Mouse (Mus musculus): ENCODE results near the gene Cdkal1.
A peak's percentile ranks its signal among the peaks of the same experiment; 100 is the strongest.

The Cdkal1 gene

GRCm38 (mm10) chr13:29179861-29180260 is 675.6 kb downstream of the Cdkal1 start:
- DNase-seq (ENCODE audit: low read depth): no peak

DNA sequence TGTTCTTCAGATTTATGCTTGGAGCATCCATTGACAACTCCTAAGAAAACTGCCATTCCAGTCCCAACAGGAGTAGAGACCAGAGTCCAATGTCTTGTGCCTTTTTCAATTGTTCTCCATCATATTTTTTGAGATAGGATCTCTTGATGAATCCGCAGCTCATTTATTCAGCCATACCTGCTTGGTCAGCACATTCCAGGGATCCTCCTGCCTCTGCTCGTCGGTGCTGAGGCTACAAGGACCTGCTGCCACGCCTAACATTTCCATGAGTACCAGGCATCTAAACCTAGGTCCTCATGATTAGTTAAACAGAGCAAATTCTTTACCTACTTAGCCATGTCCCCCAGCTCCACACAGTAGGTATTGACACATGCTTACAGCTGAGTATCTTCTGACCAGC is 676.2 kb downstream of the Cdkal1 start:
- DNase-seq (ENCODE audit: low read depth): no peak

GRCm38 (mm10) chr13:29177889-29178486 is 677.5 kb downstream of the Cdkal1 start:
- no peak for DNase-seq (ENCODE audit: low read depth)

GRCm38 (mm10) chr13:29169356-29169755 is 686.1 kb downstream of the Cdkal1 start:
- no peak for DNase-seq (ENCODE audit: low read depth)

GRCm38 (mm10) chr13:29164845-29165524 is 690.5 kb downstream of the Cdkal1 start:
- no peak for DNase-seq (ENCODE audit: low read depth)

DNA sequence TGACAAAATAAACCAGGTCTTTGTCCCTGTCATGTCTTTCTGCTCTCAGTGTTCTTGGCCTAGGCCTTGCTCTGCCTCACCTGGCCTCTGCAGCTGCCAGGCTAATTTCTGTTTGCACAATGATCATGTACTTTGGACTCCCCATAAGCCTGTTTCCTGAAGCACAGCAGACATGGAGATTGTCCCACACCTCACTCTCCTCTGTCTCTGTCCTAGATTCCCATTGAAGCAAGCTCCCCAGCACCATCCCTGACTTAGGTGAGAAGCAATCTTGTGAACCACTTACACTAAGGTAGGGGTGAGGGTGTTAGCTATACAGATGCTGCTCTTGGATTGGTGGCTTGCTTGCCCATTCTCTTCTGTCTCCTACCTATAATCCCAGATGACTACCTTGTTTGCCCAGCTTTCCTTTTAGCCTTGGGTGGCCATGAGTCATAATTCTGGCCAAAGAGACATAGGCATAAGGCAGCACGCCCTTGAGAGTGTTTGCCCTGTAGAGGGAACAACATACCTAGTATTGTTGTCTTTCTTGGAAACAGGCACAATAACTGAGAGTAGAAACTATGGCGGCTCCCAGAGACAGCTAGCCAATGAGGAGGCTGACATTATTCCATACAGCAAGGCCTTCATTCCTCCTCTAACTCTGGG is 692.5 kb downstream of the Cdkal1 start:
- DNase-seq (ENCODE audit: low read depth): no peak

GRCm38 (mm10) chr13:29162444-29162843 is 693.0 kb downstream of the Cdkal1 start:
- DNase-seq (ENCODE audit: low read depth): no peak

- no peak for DNase-seq (ENCODE audit: low read depth)
These were observed 694.0 kb downstream of the Cdkal1 start for GRCm38 (mm10) chr13:29161436-29161835.

DNA sequence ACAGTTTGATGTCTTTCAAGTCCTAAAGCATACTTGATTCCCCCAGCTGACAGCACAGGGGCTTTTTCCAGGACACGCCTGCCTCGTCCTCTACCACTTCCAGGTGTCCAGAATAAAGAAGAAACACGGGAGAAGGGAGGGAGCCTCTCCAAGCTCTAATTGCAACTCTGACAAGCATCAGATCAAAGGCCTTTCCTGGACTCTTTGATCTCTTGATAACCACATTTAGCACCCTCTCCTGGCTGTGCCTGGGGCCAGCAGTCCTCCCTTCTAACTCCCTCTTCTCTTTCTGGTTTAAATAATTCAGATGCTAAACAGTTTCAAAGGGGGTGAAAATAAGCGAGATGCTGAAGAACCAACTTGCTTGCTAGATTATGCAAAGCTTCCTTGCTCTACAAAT is 698.8 kb downstream of the Cdkal1 start:
- peak; percentile 10 for DNase-seq (ENCODE audit: low read depth)

DNA sequence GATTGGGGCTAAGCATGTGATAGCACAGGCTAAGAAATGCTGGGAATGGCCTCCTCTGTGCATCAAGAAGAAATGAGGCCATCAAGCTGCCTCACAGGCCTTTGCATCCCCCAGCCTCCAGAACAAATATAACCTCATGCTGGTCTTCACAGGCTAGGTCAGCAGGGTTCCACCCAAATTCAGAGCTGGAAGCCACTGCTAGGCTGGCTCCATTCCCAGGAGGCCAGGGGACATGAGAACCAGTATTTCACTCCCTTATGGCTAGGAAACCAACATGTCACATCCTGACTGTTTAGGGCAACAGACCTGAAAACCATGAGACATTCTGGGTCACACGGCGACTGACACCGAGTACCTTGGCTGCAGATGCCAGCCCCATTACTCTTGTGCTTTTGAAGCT is 700.2 kb downstream of the Cdkal1 start:
- DNase-seq (ENCODE audit: low read depth): no peak

- DNase-seq (ENCODE audit: low read depth): no peak
These were observed 705.4 kb downstream of the Cdkal1 start for GRCm38 (mm10) chr13:29150120-29150519.

- no peak for DNase-seq (ENCODE audit: low read depth)
These were observed 706.1 kb downstream of the Cdkal1 start for GRCm38 (mm10) chr13:29149404-29149803.

GRCm38 (mm10) chr13:29148616-29149015 is 706.9 kb downstream of the Cdkal1 start:
- no peak for DNase-seq (ENCODE audit: low read depth)

Data from naive thymus-derived CD4-positive, alpha-beta T cell, adult 2 months (primary cell).